Comparison of ENCODE assay signal across 9 mouse cellular contexts in genomic region chr9:96326496-96326923, GRCm38 (mm10). TPM values are rescaled to one million over a fixed set of nuclear protein-coding genes. Genes with fewer than 3 reads are reported as not detected.
DNase-seq lines count a peak whose midpoint lies in the region; ATAC-seq and TF ChIP-seq lines count a peak whose summit lies in the region.
"Had no signal": no experiment of that assay in that cellular context is flagged by ENCODE, and none has a peak within 500 bp of the region (broad histone marks: within the 10 kb centered on the region; RNA-seq: fewer than 3 reads in every experiment).

No protein-coding gene starts in this region.

- no peak overlapping the region for H3K9ac ChIP-seq in hindbrain, postnatal 0 days (replicated peaks; ENCODE audit: low read length)
- H3K9ac ChIP-seq in hindbrain, embryonic 12.5 days, result no peak overlapping the region
- H3K9ac ChIP-seq: embryonic facial prominence, embryonic 13.5 days had no signal

- H3K9me3 ChIP-seq in hindbrain, postnatal 0 days (ENCODE audit: low read length), result no peaks in the 10 kb centered on the region
- no peaks in the 10 kb centered on the region for H3K9me3 ChIP-seq in hindbrain, embryonic 12.5 days (replicated peaks)
- H3K9me3 ChIP-seq: embryonic facial prominence, embryonic 13.5 days had no signal

- 0 out of 2 replicates have a peak, but pooled peaks cover 5% of the 10 kb centered on the region for H3K4me1 ChIP-seq in hindbrain, postnatal 0 days (ENCODE audit: insufficient read depth, low read length)
- peaks cover 7% of the 10 kb centered on the region; the same call in 1 of the 2 replicates for H3K4me1 ChIP-seq in hindbrain, embryonic 12.5 days

- WGBS in hindbrain, postnatal 0 days, result 47% methylated on average over 6 of the region's 6 CpGs
- 81% methylated on average over 6 of the region's 6 CpGs for WGBS in hindbrain, embryonic 12.5 days

- no peak for TF ChIP-seq CTCF in hindbrain, postnatal 0 days (IDR thresholded peaks at IDR 0.05; ENCODE audit: low read depth)

- no peak overlapping the region for H3K4me2 ChIP-seq in hindbrain, postnatal 0 days (ENCODE audit: low read depth, low read length)
- no peak overlapping the region for H3K4me2 ChIP-seq in hindbrain, embryonic 12.5 days (replicated peaks)
- H3K4me2 ChIP-seq: embryonic facial prominence, embryonic 13.5 days had no signal

- H3K36me3 ChIP-seq in hindbrain, postnatal 0 days (ENCODE audit: insufficient read depth, low read length), result no peaks in the 10 kb centered on the region; the same call in 1 of the 2 replicates
- H3K36me3 ChIP-seq in hindbrain, embryonic 12.5 days, result peaks cover 21% of the 10 kb centered on the region

- no peaks in the 10 kb centered on the region for H3K27me3 ChIP-seq in hindbrain, postnatal 0 days (ENCODE audit: insufficient read depth, low read length)
- H3K27me3 ChIP-seq in hindbrain, embryonic 12.5 days, result no peaks in the 10 kb centered on the region
- H3K27me3 ChIP-seq: embryonic facial prominence, embryonic 13.5 days had no signal

- DNase-seq in hindbrain, postnatal 0 days (ENCODE audit: low spot score), result peak; percentile 77
- peak; percentile 76 for DNase-seq in adrenal gland, postnatal 10 days
- DNase-seq in gastrocnemius, postnatal 14 days, result peak; percentile 22
- DNase-seq in kidney, postnatal 36 days, result peak; percentile 37 to 60
- DNase-seq in urinary bladder, postnatal 14 days (ENCODE audit: low spot score), result peak; percentile 64
- DNase-seq in spleen, adult 12 weeks (ENCODE audit: low spot score), result no peak
- DNase-seq in left cerebral cortex, adult 9 months (ENCODE audit: low spot score in 2 of 2), result no peak

- intact Hi-C loops in gastrocnemius, postnatal 14 days (cut with DNase I; ENCODE audit: low total_unique reads), result no loop called here

- H3K4me3 ChIP-seq in hindbrain, postnatal 0 days (ENCODE audit: low read length), result no peak overlapping the region
- no peak overlapping the region for H3K4me3 ChIP-seq in hindbrain, embryonic 12.5 days
- H3K4me3 ChIP-seq: embryonic facial prominence, embryonic 13.5 days had no signal

- ATAC-seq in hindbrain, postnatal 0 days, result peak; percentile 67
- ATAC-seq in hindbrain, embryonic 12.5 days (ENCODE audit: low FRiP score), result no peak

- peak overlapping the region; percentile 79 for H3K27ac ChIP-seq in hindbrain, postnatal 0 days
- no peak overlapping the region; the same call in 1 of the 2 replicates for H3K27ac ChIP-seq in hindbrain, embryonic 12.5 days
- H3K27ac ChIP-seq: embryonic facial prominence, embryonic 13.5 days had no signal

RNA-seq across cellular contexts. Expression of gene Atp1b3, which starts 37.7 kb away (rescaled TPM):
- total RNA-seq in hindbrain, postnatal 0 days (2014; rRNA removed), result 74.0 and 78.5 TPM in 2 replicates
- 220 and 221 TPM in 2 replicates for polyA plus RNA-seq in hindbrain, postnatal 0 days (2015; fragmentation: Nextera tagmentation; extraction: Ambion mirVana)
- polyA plus RNA-seq in hindbrain, embryonic 12.5 days (2016; fragmentation: Nextera tagmentation; extraction: Ambion mirVana), result 166 and 167 TPM in 2 replicates
- 100 to 1,000 TPM; 135 to 154 TPM for total RNA-seq in adrenal gland, postnatal 10 days (2021)
- total RNA-seq in gastrocnemius, postnatal 14 days (2021), result 10 to 100 TPM; 43.7 to 49.2 TPM

Comparison
In these comparisons a context has a peak if more than half of its experiments do, and no peak if none do; other contexts are left out.
1. DNase-seq: peak in hindbrain, postnatal 0 days (single experiment), adrenal gland, postnatal 10 days (single experiment), gastrocnemius, postnatal 14 days (single experiment), kidney, postnatal 36 days (2 of 2) and urinary bladder, postnatal 14 days (single experiment); none in spleen, adult 12 weeks (single experiment) and left cerebral cortex, adult 9 months (0 of 2).